Mouse (Mus musculus): ENCODE measurements at regions not wholly inside any gene's neighbourhood (a gene's known extent, or its start where the extent isn't known, plus 50 kb on each side); places are given as distances from the start of the nearest gene placed in this dataset.

DNA sequence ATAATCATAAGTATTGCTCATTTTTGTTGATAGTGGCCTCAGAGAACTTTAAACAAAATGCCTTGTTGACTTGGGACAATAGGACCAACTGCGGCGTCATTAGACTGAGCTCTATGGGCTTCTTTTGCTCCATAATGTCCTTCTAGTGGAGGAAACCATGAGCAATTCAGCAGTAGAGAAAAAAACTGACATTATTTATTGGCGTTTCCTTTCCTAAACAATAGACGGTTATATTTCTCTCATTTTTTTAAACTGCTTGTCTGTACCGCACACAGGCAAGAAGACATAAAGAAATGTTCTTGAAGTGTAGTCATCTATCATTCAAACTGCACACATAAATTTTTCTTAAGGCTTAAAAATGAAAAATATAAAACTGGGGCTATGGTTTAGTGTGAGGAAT lies 310.8 kb downstream of the Basp1 start:
- Histone ChIP-seq H3K4me2 (ENCODE audit: low read length) (no peak overlapping the region), H3K9me3 (ENCODE audit: control insufficient read depth, low read length) (no peaks in the 10 kb centered on the region), H3K27me3 (replicated peaks; ENCODE audit: control insufficient read depth, insufficient read depth, low read length) (no peaks in the 10 kb centered on the region), H3K27ac (ENCODE audit: low read length) (no peak overlapping the region), H3K36me3 (ENCODE audit: control insufficient read depth, insufficient read depth) (no peaks in the 10 kb centered on the region), H3K4me3 (replicated peaks; ENCODE audit: low read length) (no peak overlapping the region), H3K9ac (replicated peaks; ENCODE audit: low read depth, low read length) (no peak overlapping the region), H3K4me1 (replicated peaks; ENCODE audit: control insufficient read depth, insufficient read depth, low read length) (no peaks in the 10 kb centered on the region)
- WGBS: 92% methylated on average over 5 of the region's 5 CpGs
- ATAC-seq: no peak

DNA sequence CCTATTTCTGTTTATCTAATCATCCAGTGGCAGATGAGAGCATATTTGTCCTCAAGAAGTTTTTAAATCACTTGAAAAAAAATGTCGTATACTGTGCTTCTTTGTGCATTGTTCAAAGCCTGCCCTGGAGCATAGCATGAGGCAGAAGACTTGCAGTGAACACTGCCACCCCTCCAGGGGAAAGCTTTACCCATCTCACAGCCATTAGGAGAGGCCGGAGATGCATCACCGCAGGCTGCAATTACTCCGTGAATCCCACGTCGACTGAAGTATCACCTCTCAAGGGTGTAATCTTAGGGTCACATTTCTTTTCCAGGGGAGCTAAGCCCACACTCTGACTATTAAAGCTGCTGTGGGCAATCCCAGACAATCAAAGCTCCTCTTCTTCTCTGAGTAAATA lies 319.8 kb downstream of the Basp1 start:
- Histone ChIP-seq H3K4me3 (replicated peaks; ENCODE audit: low read length) (no peak overlapping the region), H3K27ac (ENCODE audit: low read length) (no peak overlapping the region), H3K36me3 (ENCODE audit: control insufficient read depth, insufficient read depth) (no peaks in the 10 kb centered on the region), H3K9me3 (ENCODE audit: control insufficient read depth, low read length) (no peaks in the 10 kb centered on the region), H3K27me3 (replicated peaks; ENCODE audit: control insufficient read depth, insufficient read depth, low read length) (no peaks in the 10 kb centered on the region), H3K9ac (replicated peaks; ENCODE audit: low read depth, low read length) (no peak overlapping the region), H3K4me2 (ENCODE audit: low read length) (no peak overlapping the region), H3K4me1 (replicated peaks; ENCODE audit: control insufficient read depth, insufficient read depth, low read length) (no peaks in the 10 kb centered on the region)
- 38% methylated on average over 6 of the region's 6 CpGs for WGBS
- ATAC-seq: no peak

DNA sequence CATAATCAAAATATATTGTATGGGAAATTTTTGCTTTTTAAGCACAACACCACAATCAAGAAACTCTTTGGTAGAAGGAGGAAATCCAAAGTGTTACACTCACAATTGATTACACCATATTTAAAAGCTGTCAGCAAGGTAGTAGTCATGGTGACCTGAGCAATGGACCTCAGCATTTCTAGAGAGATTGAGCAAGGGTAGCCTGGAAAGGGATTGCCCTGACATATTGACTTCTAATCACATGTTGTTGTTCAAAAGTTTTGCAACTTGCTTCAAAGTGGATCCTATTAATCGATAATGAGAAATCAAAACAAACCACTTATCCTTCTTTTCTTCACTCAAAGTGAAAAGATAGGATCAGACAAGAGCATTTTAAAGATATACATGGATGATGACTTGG lies 343.9 kb downstream of the Basp1 start:
- no peak for ATAC-seq
- Histone ChIP-seq H3K27ac (ENCODE audit: low read length) (no peak overlapping the region), H3K9me3 (ENCODE audit: control insufficient read depth, low read length) (no peaks in the 10 kb centered on the region), H3K9ac (replicated peaks; ENCODE audit: low read depth, low read length) (no peak overlapping the region), H3K4me3 (replicated peaks; ENCODE audit: low read length) (no peak overlapping the region), H3K4me1 (replicated peaks; ENCODE audit: control insufficient read depth, insufficient read depth, low read length) (no peaks in the 10 kb centered on the region), H3K27me3 (replicated peaks; ENCODE audit: control insufficient read depth, insufficient read depth, low read length) (no peaks in the 10 kb centered on the region), H3K4me2 (ENCODE audit: low read length) (no peak overlapping the region), H3K36me3 (ENCODE audit: control insufficient read depth, insufficient read depth) (no peaks in the 10 kb centered on the region)
- 92% methylated on average over 1 of the region's 1 CpGs for WGBS

DNA sequence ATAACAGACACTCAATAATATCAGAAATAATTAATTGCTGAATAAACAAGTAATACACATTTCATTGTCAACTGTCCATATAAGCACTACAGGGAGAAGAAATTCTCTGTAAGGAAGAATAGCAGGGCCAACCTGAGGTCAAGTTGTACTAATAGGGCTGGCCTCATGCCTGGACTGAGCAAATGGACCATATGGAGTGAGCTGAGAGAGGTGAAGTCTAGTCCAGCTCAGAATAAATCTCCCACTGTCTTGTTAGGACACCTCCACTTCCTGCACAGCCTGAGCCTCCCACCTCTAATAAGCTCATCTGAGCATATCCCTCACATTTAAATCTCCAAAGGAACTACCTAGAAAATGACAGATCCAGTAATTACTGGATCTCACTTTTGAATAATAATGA lies 354.2 kb downstream of the Basp1 start:
- H3K4me1 ChIP-seq (replicated peaks; ENCODE audit: control insufficient read depth, insufficient read depth, low read length): no peaks in the 10 kb centered on the region
- H3K27me3 ChIP-seq (replicated peaks; ENCODE audit: control insufficient read depth, insufficient read depth, low read length): no peaks in the 10 kb centered on the region
- H3K9ac ChIP-seq (replicated peaks; ENCODE audit: low read depth, low read length): no peak overlapping the region
- H3K27ac ChIP-seq (ENCODE audit: low read length): no peak overlapping the region
- no peak for ATAC-seq
- H3K9me3 ChIP-seq (ENCODE audit: control insufficient read depth, low read length): no peaks in the 10 kb centered on the region
- H3K4me2 ChIP-seq (ENCODE audit: low read length): no peak overlapping the region
- no peak overlapping the region for H3K4me3 ChIP-seq (replicated peaks; ENCODE audit: low read length)
- H3K36me3 ChIP-seq (ENCODE audit: control insufficient read depth, insufficient read depth): no peaks in the 10 kb centered on the region

DNA sequence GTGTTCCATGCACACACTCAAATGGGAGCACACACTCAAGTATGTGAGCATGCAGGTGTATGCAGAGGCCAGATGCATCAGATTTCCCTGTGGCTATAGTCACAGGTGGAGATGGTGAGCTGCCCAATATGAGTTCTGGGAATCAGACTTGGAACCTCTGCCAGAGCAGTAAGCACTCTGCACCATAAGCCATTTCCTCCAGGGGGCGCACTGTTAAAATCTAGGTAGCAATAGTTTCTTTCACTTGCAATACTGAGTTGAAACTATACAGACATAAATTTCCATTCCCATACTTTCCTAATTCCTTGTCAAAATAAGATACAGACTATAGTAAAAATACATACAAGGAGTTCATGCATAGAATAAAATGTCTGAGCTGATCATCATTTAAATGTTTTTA lies 365.7 kb downstream of the Basp1 start:
- no peak for ATAC-seq
- no peaks in the 10 kb centered on the region for H3K9me3 ChIP-seq (ENCODE audit: control insufficient read depth, low read length)
- 41% methylated on average over 1 of the region's 1 CpGs for WGBS
- H3K27ac ChIP-seq (ENCODE audit: low read length): no peak overlapping the region
- H3K4me2 ChIP-seq (ENCODE audit: low read length): no peak overlapping the region
- H3K4me3 ChIP-seq (replicated peaks; ENCODE audit: low read length): no peak overlapping the region
- no peaks in the 10 kb centered on the region for H3K36me3 ChIP-seq (ENCODE audit: control insufficient read depth, insufficient read depth)
- H3K4me1 ChIP-seq (replicated peaks; ENCODE audit: control insufficient read depth, insufficient read depth, low read length): no peaks in the 10 kb centered on the region
- no peak overlapping the region for H3K9ac ChIP-seq (replicated peaks; ENCODE audit: low read depth, low read length)
- no peaks in the 10 kb centered on the region for H3K27me3 ChIP-seq (replicated peaks; ENCODE audit: control insufficient read depth, insufficient read depth, low read length)

DNA sequence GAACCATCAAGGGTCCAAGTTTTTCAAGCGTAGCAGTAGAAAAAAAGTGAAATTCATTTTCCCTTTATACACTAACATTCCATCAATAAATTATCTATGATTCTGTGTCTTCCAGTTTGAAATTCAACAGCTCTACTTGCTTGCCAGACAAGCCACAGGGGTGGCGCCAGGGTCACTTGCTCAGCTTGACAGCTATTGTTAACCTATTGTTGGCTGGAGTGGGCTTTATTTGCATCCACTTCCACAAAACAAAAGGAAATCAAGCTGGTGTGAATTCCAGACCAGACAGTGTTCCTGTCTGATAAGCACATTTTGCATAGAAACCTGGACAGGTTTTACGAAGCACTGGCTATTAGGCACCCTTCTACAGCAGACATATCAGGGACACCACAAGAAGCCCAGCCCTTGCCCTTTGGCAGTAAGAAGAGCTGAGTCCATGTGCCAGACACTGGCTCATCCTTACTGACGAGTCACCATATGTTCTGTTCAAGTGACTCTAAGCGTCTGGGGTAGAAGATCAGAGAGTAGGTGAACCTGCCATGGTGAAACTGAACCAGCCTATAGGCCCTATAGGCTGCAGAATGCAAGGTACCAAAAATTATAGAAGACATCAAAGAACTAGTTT lies 366.9 kb downstream of the Basp1 start:
- no peaks in the 10 kb centered on the region for H3K4me1 ChIP-seq (replicated peaks; ENCODE audit: control insufficient read depth, insufficient read depth, low read length)
- ATAC-seq: no peak
- H3K4me2 ChIP-seq (ENCODE audit: low read length): no peak overlapping the region
- no peaks in the 10 kb centered on the region for H3K36me3 ChIP-seq (ENCODE audit: control insufficient read depth, insufficient read depth)
- no peak overlapping the region for H3K4me3 ChIP-seq (replicated peaks; ENCODE audit: low read length)
- no peaks in the 10 kb centered on the region for H3K9me3 ChIP-seq (ENCODE audit: control insufficient read depth, low read length)
- 48% methylated on average over 5 of the region's 5 CpGs for WGBS
- no peak overlapping the region for H3K9ac ChIP-seq (replicated peaks; ENCODE audit: low read depth, low read length)
- H3K27ac ChIP-seq (ENCODE audit: low read length): no peak overlapping the region
- no peaks in the 10 kb centered on the region for H3K27me3 ChIP-seq (replicated peaks; ENCODE audit: control insufficient read depth, insufficient read depth, low read length)

DNA sequence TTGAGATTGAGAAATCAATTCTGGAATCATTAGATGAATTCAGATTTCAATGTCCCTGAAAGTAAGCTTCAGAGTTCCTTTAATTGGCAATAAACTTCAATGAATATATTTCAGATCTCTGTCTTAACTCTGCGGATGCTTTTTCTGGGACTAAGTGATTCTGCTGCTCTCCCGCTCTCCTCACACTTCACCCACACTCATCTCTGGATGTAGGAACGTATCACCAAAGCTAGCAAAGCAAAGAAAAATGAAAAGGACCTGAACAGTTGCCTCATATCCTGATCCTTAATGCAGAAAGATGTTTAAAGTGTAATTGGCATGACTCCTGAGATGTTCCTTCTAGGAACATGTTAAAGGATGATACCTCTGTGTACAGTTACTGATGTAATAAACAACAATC lies 377.3 kb downstream of the Basp1 start:
- no peak for ATAC-seq
- Histone ChIP-seq H3K9me3 (ENCODE audit: control insufficient read depth, low read length) (no peaks in the 10 kb centered on the region), H3K27me3 (replicated peaks; ENCODE audit: control insufficient read depth, insufficient read depth, low read length) (no peaks in the 10 kb centered on the region), H3K36me3 (ENCODE audit: control insufficient read depth, insufficient read depth) (no peaks in the 10 kb centered on the region), H3K9ac (replicated peaks; ENCODE audit: low read depth, low read length) (no peak overlapping the region), H3K4me3 (replicated peaks; ENCODE audit: low read length) (no peak overlapping the region), H3K27ac (ENCODE audit: low read length) (no peak overlapping the region), H3K4me2 (ENCODE audit: low read length) (no peak overlapping the region), H3K4me1 (replicated peaks; ENCODE audit: control insufficient read depth, insufficient read depth, low read length) (no peaks in the 10 kb centered on the region)
- WGBS: 90% methylated on average over 3 of the region's 3 CpGs

DNA sequence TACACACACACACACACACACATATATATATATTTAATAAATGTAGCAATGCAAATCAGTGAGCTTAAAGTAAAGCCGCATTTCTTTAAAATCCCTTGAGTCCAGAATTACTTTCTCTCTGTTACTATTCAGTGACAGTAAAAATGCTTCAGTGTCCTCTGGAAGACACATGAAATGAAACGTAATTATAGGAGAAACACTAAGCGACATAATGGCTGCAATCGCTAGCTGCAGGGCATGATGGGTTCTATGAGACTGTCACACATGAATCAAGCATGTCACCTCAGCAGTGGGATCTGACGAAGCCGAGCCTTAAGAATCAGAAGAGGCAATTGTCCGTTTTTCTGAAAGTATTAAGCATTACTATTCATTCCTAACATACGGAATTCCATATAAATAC lies 385.7 kb downstream of the Basp1 start:
- Histone ChIP-seq H3K9me3 (ENCODE audit: control insufficient read depth, low read length) (no peaks in the 10 kb centered on the region), H3K4me2 (ENCODE audit: low read length) (no peak overlapping the region), H3K4me3 (replicated peaks; ENCODE audit: low read length) (no peak overlapping the region), H3K27me3 (replicated peaks; ENCODE audit: control insufficient read depth, insufficient read depth, low read length) (no peaks in the 10 kb centered on the region), H3K36me3 (ENCODE audit: control insufficient read depth, insufficient read depth) (no peaks in the 10 kb centered on the region), H3K27ac (ENCODE audit: low read length) (no peak overlapping the region), H3K4me1 (replicated peaks; ENCODE audit: control insufficient read depth, insufficient read depth, low read length) (peaks cover 9% of the 10 kb centered on the region), H3K9ac (replicated peaks; ENCODE audit: low read depth, low read length) (no peak overlapping the region)
- no peak for ATAC-seq
- 65% methylated on average over 8 of the region's 8 CpGs for WGBS

DNA sequence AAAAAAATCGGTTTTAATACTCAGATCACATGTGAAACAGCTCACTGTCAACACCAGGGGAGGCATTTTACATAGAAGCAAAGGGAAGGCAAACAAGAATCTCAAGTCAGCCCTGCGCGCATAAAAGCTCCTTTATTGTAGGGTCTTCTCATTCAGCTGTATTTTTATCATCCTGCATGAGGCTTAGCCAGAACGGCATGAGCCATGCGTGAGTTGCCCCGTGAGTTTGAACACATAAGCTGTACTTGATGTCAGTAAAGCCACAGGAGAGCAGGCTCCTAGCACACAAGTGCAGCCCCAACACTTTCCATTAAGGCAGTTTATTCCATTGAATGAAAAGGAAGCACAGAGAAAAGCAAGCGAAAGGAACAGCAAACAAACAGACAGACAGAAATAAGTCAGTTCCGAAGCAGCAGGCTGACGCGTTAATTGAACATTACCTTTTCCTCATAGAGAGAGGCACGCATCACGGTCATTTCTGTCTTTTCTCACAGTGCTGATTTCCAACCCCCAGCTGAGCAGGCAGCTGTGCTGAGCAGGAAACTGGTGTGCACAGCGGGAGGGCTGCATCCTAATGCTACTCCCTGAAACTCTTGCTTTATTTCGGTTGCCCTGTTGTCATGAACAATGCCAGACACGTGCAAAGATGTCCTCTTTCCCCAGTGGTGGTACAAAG lies 386.6 kb downstream of the Basp1 start:
- Histone ChIP-seq H3K27me3 (replicated peaks; ENCODE audit: control insufficient read depth, insufficient read depth, low read length) (no peaks in the 10 kb centered on the region), H3K4me2 (ENCODE audit: low read length) (peak overlapping the region; percentile 51), H3K9me3 (ENCODE audit: control insufficient read depth, low read length) (no peaks in the 10 kb centered on the region), H3K27ac (ENCODE audit: low read length) (peak overlapping the region; percentile 72), H3K36me3 (ENCODE audit: control insufficient read depth, insufficient read depth) (no peaks in the 10 kb centered on the region), H3K4me1 (replicated peaks; ENCODE audit: control insufficient read depth, insufficient read depth, low read length) (peaks cover 9% of the 10 kb centered on the region), H3K4me3 (replicated peaks; ENCODE audit: low read length) (peak overlapping the region; percentile 36), H3K9ac (replicated peaks; ENCODE audit: low read depth, low read length) (peak overlapping the region; percentile 47)
- 3% methylated on average over 15 of the region's 15 CpGs for WGBS
- peak; percentile 85 for ATAC-seq

Measured in forebrain, embryonic 16.5 days (tissue).